Mouse (Mus musculus) heart, adult 2 months (tissue): ENCODE data around the gene St6gal1.

Experiments
- CTCF ChIP-seq: fragments of 200-600 bp; IDR thresholded peaks from 2 replicates; pipeline ENCODE4 v1.8.1; 2022; ENCODE audit warnings: antibody characterized with exemption, mild to moderate bottlenecking, moderate library complexity
- EP300 ChIP-seq: fragments of 200-500 bp; IDR thresholded peaks from 2 replicates; pipeline ENCODE4 v1.6.1; 2011; ENCODE audit warnings: low read depth, low read length, control low read depth; ENCODE audit not compliant: insufficient read depth
- POLR2A ChIP-seq: fragments of 200-500 bp; IDR thresholded peaks from 2 replicates; pipeline ENCODE4 v1.6.1; 2011; ENCODE audit warnings: mild to moderate bottlenecking, low read depth, low read length, control low read depth; ENCODE audit not compliant: insufficient read depth

- no peak for TF ChIP-seq POLR2A
- TF ChIP-seq EP300, result no peak
- TF ChIP-seq CTCF, result no peak
These were observed 27.7 kb upstream of the St6gal1 start for GRCm38 (mm10) chr16:23196791-23197190.
